Comparison of ENCODE assay signal across 12 mouse cellular contexts in the genomic region with DNA sequence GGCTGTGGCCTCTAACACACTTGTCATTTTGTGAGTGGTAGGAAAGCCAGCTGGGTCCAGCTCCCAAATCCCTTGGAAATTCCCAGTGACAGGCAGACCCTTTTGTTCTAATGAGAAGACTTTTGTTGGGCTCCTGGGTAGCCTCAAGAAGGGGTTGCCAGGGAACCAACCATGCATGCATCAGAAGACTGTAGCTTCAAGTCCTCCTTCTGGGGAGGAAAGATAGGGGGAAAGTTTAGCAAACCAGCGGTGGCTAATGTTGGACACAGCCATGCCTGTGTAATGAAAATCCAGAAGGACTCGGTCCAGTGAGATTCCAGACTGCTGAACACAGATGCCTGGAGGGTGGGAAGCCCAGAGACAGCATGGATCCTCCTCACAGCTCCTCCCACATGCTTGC.
A peak's percentile ranks its signal among the peaks of the same experiment; 100 is the strongest.
DNase-seq lines count a peak whose midpoint lies in the region; ATAC-seq and TF ChIP-seq lines count a peak whose summit lies in the region.
"Had no signal": no experiment of that assay in that cellular context is flagged by ENCODE, and none has a peak within 500 bp of the region (broad histone marks: within the 10 kb centered on the region; RNA-seq: fewer than 3 reads in every experiment).

No protein-coding gene starts in this region.

- TF ChIP-seq EP300 in liver, postnatal 0 days (IDR thresholded peaks at IDR 0.05; ENCODE audit: low read depth), result no peak

- H3K36me3 ChIP-seq in embryonic facial prominence, embryonic 10.5 days (replicated peaks), result no peaks in the 10 kb centered on the region
- H3K36me3 ChIP-seq in hindbrain, embryonic 12.5 days, result no peaks in the 10 kb centered on the region
- H3K36me3 ChIP-seq in midbrain, embryonic 15.5 days (replicated peaks), result no peaks in the 10 kb centered on the region
- no peaks in the 10 kb centered on the region for H3K36me3 ChIP-seq in liver, postnatal 0 days (replicated peaks; ENCODE audit: insufficient read depth, low read length)
- H3K36me3 ChIP-seq: intestine, embryonic 15.5 days had no signal

- no peak for TF ChIP-seq CTCF in liver, postnatal 0 days (IDR thresholded peaks at IDR 0.05; ENCODE audit: low read depth)

- 33% methylated on average over 2 of the region's 2 CpGs for WGBS in embryonic facial prominence, embryonic 10.5 days
- 17% methylated on average over 2 of the region's 2 CpGs for WGBS in hindbrain, embryonic 12.5 days
- WGBS in midbrain, embryonic 15.5 days, result 14% methylated on average over 2 of the region's 2 CpGs
- 62% methylated on average over 2 of the region's 2 CpGs for WGBS in liver, postnatal 0 days (ENCODE audit: insufficient replicate concordance)

- H3K9ac ChIP-seq in hindbrain, embryonic 12.5 days, result no peak overlapping the region
- no peak overlapping the region for H3K9ac ChIP-seq in midbrain, embryonic 15.5 days
- no peak overlapping the region for H3K9ac ChIP-seq in liver, postnatal 0 days (replicated peaks)
- H3K9ac ChIP-seq: intestine, embryonic 15.5 days had no signal

- H3K27me3 ChIP-seq in embryonic facial prominence, embryonic 10.5 days (replicated peaks; ENCODE audit: low read depth, poor library complexity, severe bottlenecking), result no peaks in the 10 kb centered on the region
- H3K27me3 ChIP-seq in hindbrain, embryonic 12.5 days, result no peaks in the 10 kb centered on the region
- H3K27me3 ChIP-seq in midbrain, embryonic 15.5 days (replicated peaks), result no peaks in the 10 kb centered on the region
- no peaks in the 10 kb centered on the region for H3K27me3 ChIP-seq in liver, postnatal 0 days (ENCODE audit: insufficient read depth, low read length)
- H3K27me3 ChIP-seq: intestine, embryonic 15.5 days had no signal

- no peaks in the 10 kb centered on the region for H3K9me3 ChIP-seq in embryonic facial prominence, embryonic 10.5 days
- no peaks in the 10 kb centered on the region for H3K9me3 ChIP-seq in hindbrain, embryonic 12.5 days (replicated peaks)
- H3K9me3 ChIP-seq in midbrain, embryonic 15.5 days, result no peaks in the 10 kb centered on the region
- H3K9me3 ChIP-seq in liver, postnatal 0 days (ENCODE audit: low read length), result no peaks in the 10 kb centered on the region
- H3K9me3 ChIP-seq: intestine, embryonic 15.5 days had no signal

- no peak overlapping the region for H3K4me3 ChIP-seq in embryonic facial prominence, embryonic 10.5 days
- H3K4me3 ChIP-seq in hindbrain, embryonic 12.5 days, result no peak overlapping the region
- H3K4me3 ChIP-seq in midbrain, embryonic 15.5 days, result no peak overlapping the region
- no peak overlapping the region for H3K4me3 ChIP-seq in liver, postnatal 0 days (ENCODE audit: low read depth, low read length)
- H3K4me3 ChIP-seq: intestine, embryonic 15.5 days had no signal

- peak; percentile 77 for ATAC-seq in hindbrain, embryonic 12.5 days (ENCODE audit: low FRiP score)
- ATAC-seq in midbrain, embryonic 15.5 days (replicated peaks), result 0 out of 2 replicates have a peak, but pooled peaks have one; percentile 45
- ATAC-seq in liver, postnatal 0 days, result no peak
- ATAC-seq: intestine, embryonic 15.5 days; Patski had no signal

- H3K27ac ChIP-seq in embryonic facial prominence, embryonic 10.5 days (replicated peaks), result peak overlapping the region; percentile 52
- H3K27ac ChIP-seq in hindbrain, embryonic 12.5 days, result peak overlapping the region; percentile 57
- no peak overlapping the region for H3K27ac ChIP-seq in midbrain, embryonic 15.5 days
- H3K27ac ChIP-seq in liver, postnatal 0 days (ENCODE audit: low read depth), result no peak overlapping the region
- H3K27ac ChIP-seq: intestine, embryonic 15.5 days had no signal

- DNase-seq in left cerebral cortex, postnatal 25 days (ENCODE audit: low spot score in 2 of 2), result peak; percentile 7 to 40
- no peak for DNase-seq in left cerebral cortex, adult 18-20 months (ENCODE audit: low spot score in 2 of 2)
- peak; percentile 11 for DNase-seq in embryonic facial prominence, embryonic 10.5 days (ENCODE audit: low spot score)
- DNase-seq in liver, postnatal 0 days, result no peak
- DNase-seq in gastrocnemius, postnatal 10 days, result no peak
- no peak for DNase-seq in kidney, postnatal 14 days
- DNase-seq: adrenal gland, postnatal 36 days; cerebellum, postnatal 36 days had no signal

- peaks cover 7% of the 10 kb centered on the region for H3K4me1 ChIP-seq in embryonic facial prominence, embryonic 10.5 days
- H3K4me1 ChIP-seq in hindbrain, embryonic 12.5 days, result peaks cover 14% of the 10 kb centered on the region; the same call in 1 of the 2 replicates
- peaks cover 20% of the 10 kb centered on the region for H3K4me1 ChIP-seq in midbrain, embryonic 15.5 days
- H3K4me1 ChIP-seq in liver, postnatal 0 days (ENCODE audit: insufficient read depth), result no peaks in the 10 kb centered on the region
- H3K4me1 ChIP-seq: intestine, embryonic 15.5 days had no signal

- no peak overlapping the region for H3K4me2 ChIP-seq in hindbrain, embryonic 12.5 days (replicated peaks)
- 0 out of 2 replicates have a peak overlapping the region, but pooled peaks have one; percentile 4 for H3K4me2 ChIP-seq in midbrain, embryonic 15.5 days
- no peak overlapping the region for H3K4me2 ChIP-seq in liver, postnatal 0 days (ENCODE audit: low read depth, low read length)
- H3K4me2 ChIP-seq: intestine, embryonic 15.5 days had no signal

- intact Hi-C loops in left cerebral cortex, postnatal 25 days (cut with DNase I), result no loop called here

Comparison
In these comparisons a context has a peak if more than half of its experiments do, and no peak if none do; other contexts are left out.
1. DNase-seq: peak in left cerebral cortex, postnatal 25 days (2 of 2) and embryonic facial prominence, embryonic 10.5 days (single experiment); none in left cerebral cortex, adult 18-20 months (0 of 2), liver, postnatal 0 days (single experiment), gastrocnemius, postnatal 10 days (single experiment) and kidney, postnatal 14 days (single experiment).
2. H3K27ac ChIP-seq: peak in embryonic facial prominence, embryonic 10.5 days (single experiment) and hindbrain, embryonic 12.5 days (single experiment); none in midbrain, embryonic 15.5 days (single experiment) and liver, postnatal 0 days (single experiment).